Mouse (Mus musculus) lung, adult 2 months (tissue): Measurements from ENCODE around the gene Zfp444.

ENCODE experiments used
- CTCF ChIP-seq: fragments of 200-500 bp; IDR thresholded peaks from 2 replicates; pipeline ENCODE4 v1.5.1; 2011; ENCODE audit warnings: mild to moderate bottlenecking, low read length, control low read depth; ENCODE audit not compliant: insufficient read depth
- POLR2A ChIP-seq: fragments of 200-500 bp; IDR thresholded peaks from 2 replicates; pipeline ENCODE4 v1.6.1; 2011; ENCODE audit warnings: low read depth, mild to moderate bottlenecking, control low read depth, low read length, borderline replicate concordance; ENCODE audit errors: extremely low read depth

GRCm38 (mm10) chr7:6196790-6197189 lies 24.8 kb downstream of the Zfp444 start, which contains the start of gene Galp:
- TF ChIP-seq CTCF (no peak), POLR2A (no peak)
